Mouse (Mus musculus) forebrain, embryonic 10.5 days (tissue): Measurements from ENCODE around the gene Hs3st4. TPM values are rescaled to one million over a fixed set of nuclear protein-coding genes. Genes with fewer than 3 reads are reported as not detected.

Experiments used
- DNase-seq: peaks from one replicate; pipeline ENCODE4 v3.0.0-alpha.2; 2017; ENCODE audit warnings: low spot score; ENCODE audit errors: extremely low spot score
- H3K27ac ChIP-seq: fragments of 300-500 bp; sonication (generic); 2 replicates; pipeline ENCODE4 v1.5.1; 2016; ENCODE audit warnings: mild to moderate bottlenecking
- H3K27me3 ChIP-seq: fragments of 300-500 bp; sonication (generic); 2 replicates; pipeline ENCODE4 v1.6.1; 2016; ENCODE audit warnings: mild to moderate bottlenecking; ENCODE audit not compliant: poor library complexity, severe bottlenecking
- H3K36me3 ChIP-seq: fragments of 300-500 bp; sonication (generic); replicated peaks from 2 replicates; pipeline ENCODE4 v1.6.1; 2016; ENCODE audit warnings: mild to moderate bottlenecking, moderate library complexity
- H3K4me1 ChIP-seq: fragments of 300-500 bp; sonication (generic); 2 replicates; pipeline ENCODE4 v1.6.1; 2016
- H3K4me3 ChIP-seq: fragments of 300-500 bp; sonication (generic); 2 replicates; pipeline ENCODE4 v1.5.1; 2016; ENCODE audit warnings: mild to moderate bottlenecking, moderate library complexity
- H3K9me3 ChIP-seq: fragments of 300-500 bp; sonication (generic); 2 replicates; pipeline ENCODE4 v1.6.1; 2016; ENCODE audit warnings: mild to moderate bottlenecking, moderate library complexity
- polyA plus RNA-seq: library from polyadenylated mRNA; unstranded; fragments of >200 nt; fragmentation: Nextera tagmentation; extraction: Ambion mirVana; gene quantifications from 2 replicates; pipeline ENCODE4 v1.2.1, GENCODE M21; 2016

The Hs3st4 gene
- polyA plus RNA-seq, 1 experiment from 2014 or later = not detected

- no peak for DNase-seq
- Histone ChIP-seq H3K27me3 (no peaks in the 10 kb centered on the region), H3K27ac (no peak overlapping the region)
These were observed 416.5 kb downstream of the Hs3st4 start for GRCm38 (mm10) chr7:124399184-124399583.

GRCm38 (mm10) chr7:124426951-124427350 is 444.3 kb downstream of the Hs3st4 start:
- H3K4me3 ChIP-seq = no peak overlapping the region
- H3K4me1 ChIP-seq = no peaks in the 10 kb centered on the region
- no peak for DNase-seq
- H3K27ac ChIP-seq = no peak overlapping the region
- H3K36me3 ChIP-seq = no peaks in the 10 kb centered on the region
- no peaks in the 10 kb centered on the region for H3K27me3 ChIP-seq
- H3K9me3 ChIP-seq = no peaks in the 10 kb centered on the region

More at GRCm38 (mm10) chr7:124399184-124399583, 416.5 kb downstream of the Hs3st4 start:
- H3K4me1 ChIP-seq = no peaks in the 10 kb centered on the region
- no peaks in the 10 kb centered on the region for H3K36me3 ChIP-seq
- H3K9me3 ChIP-seq = no peaks in the 10 kb centered on the region
- H3K4me3 ChIP-seq = no peak overlapping the region
